Mouse (Mus musculus) left cerebral cortex, adult 9 months (tissue): ENCODE measurements around the gene Dlgap4.

Experiments used
- DNase-seq, 2 experiments: peaks; one replicate each; pipeline ENCODE4 v3.0.0; 2022; ENCODE audit warnings: low spot score in 2 of 2

Dlgap4 gene

GRCm38 (mm10) chr2:156658751-156659150 is 45.2 kb downstream of the Dlgap4 start:
- peak in 1 of 2 experiments; percentile 74 for DNase-seq

DNA sequence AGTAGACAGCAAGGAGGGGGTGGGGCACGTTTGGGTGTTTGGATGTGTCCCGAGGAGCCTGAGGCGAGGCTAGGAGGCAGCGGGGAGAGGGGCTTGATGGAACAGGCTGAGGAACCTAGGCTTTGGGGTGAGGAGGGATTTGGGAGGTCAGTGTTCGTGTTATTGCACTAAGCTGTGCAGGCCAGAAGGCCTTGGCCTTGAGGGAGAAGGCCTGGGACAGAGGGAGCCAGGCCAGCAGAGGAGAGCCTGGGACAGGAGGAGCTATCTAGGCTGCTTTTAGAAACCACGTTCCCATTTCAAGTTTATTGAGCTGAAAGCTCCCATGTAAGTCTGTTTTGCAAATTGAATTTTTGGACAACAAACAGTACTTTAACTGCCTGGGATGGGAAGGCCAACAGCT is 46.5 kb downstream of the Dlgap4 start:
- no peak for DNase-seq

GRCm38 (mm10) chr2:156663162-156663561 is 49.7 kb downstream of the Dlgap4 start:
- DNase-seq: no peak

DNA sequence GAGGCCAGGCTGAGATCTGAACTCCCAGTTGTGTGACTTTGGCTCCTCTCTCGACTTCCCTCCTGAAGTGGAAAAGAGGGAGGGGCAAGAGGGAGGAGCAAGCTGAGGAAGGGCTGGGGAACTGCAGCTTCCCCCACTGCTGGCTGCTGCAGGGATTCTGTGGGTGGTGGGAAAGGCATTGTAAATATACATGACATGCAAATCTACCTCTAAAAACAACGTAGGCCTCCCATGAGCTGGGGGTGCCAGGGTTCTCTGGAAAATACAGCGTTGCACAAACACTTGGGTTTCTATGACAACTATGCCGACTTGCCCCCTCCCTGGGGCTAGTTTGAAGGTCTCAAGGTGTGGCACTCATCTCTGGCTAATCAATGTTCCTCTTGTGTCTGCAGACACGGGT is 50.9 kb downstream of the Dlgap4 start:
- DNase-seq: peak in 1 of 2 experiments; percentile 62

GRCm38 (mm10) chr2:156664993-156665518 is 51.6 kb downstream of the Dlgap4 start:
- DNase-seq: peak in 1 of 2 experiments; percentile 74

- DNase-seq: no peak
Observed at GRCm38 (mm10) chr2:156665620-156666196, 52.2 kb downstream of the Dlgap4 start.

DNA sequence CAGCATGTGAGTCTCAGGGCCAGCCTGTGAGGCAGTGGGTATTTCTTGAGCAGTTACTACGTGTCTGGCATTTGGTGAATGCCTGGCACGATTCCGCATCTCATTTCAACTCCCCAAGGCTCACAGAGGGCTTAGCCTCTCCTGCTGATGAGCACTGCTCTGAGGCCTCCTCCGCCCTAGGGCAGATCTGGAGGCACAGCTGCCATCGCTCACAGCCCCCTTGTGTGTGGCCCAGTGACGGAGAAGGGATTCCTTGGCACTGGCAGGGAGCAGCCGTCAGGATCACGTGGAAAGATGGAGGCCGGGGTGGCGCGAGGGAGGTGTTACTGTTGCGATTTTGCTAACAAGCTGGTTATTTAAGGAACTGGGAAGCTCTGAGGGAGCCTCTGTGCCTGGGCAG is 52.7 kb downstream of the Dlgap4 start:
- DNase-seq: peak in 1 of 2 experiments; percentile 92

DNA sequence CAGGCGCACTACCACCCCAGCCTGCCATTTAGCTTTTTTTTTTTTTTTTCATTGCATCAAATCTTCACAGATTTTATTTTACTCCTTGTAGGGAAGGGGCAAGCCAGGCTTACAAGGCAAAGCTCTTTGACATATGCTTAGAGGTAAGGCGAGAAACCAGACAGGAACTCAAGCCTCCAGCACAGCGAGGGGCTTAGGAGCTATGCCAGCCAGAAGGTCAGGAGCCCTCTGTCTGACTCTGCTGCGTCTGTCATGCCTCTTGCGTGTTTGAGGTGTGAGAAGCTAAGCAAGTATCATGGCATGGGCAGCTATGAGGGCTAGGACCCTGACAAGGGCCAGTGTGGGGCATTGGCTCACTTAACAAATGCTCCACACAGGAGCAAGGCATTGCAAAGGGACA is 53.8 kb downstream of the Dlgap4 start:
- DNase-seq: no peak

- no peak for DNase-seq
Observed at GRCm38 (mm10) chr2:156668625-156669024, 55.1 kb downstream of the Dlgap4 start.

- peak in 1 of 2 experiments; percentile 86 for DNase-seq
Observed at GRCm38 (mm10) chr2:156673307-156673706, 59.8 kb downstream of the Dlgap4 start.

DNA sequence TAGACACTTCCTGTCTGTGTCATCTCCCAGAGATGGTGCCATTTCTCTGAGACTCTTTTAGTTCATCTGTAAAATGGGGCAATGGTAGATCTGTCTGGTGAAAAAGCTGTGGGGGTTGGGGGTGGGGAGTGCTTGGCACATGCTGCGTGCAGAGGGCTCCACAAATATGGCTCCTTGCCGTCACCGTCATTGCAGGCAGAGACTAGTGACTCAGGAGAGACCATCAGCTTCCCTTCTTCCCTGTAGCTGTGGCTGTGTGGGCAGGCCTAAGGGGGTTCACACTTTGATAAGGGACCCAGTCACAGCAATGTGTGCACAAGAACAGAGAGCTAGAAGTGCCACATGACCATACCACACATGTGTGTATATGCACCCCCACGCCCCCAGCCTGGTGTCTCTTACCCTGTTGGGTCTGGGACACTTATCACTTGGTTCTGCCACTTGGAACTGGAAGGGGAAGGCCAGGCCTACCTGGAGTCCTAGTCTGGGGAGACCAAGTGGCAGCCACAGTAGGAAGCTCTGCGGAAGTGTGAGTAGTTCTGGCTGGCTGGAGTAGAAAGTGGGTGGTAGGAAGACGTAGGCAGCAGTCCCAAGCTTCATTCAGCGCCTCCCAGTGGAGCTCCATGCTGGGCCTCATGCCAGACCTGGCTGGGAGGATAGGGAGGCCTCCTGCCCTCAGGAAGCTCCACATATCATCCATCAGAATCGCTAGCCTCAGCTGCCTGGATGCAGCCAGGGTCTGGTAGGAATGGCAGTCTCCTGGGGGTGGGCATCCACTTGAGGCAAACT is 60.6 kb downstream of the Dlgap4 start:
- DNase-seq: peak in 1 of 2 experiments; percentile 60

DNA sequence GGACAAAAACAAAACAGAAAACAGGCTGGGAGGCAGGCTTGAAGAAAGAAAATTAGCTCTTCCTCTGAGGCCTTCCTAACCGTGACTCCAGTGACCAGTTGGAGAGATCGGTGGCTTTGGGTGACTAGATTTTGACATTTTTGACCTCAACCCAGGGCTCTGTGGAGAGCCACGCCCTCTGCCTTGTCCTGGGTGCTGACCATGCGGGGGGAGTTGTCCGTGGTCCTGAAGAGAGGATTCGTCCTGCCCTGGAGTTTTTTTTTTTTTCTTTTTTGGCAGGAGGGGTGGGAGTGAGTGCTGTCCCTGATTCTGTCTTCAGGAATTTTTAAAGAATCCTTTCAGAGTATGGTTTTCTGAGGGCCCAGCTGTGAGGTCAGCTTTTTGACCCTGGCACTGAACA is 63.4 kb downstream of the Dlgap4 start:
- DNase-seq: no peak

- DNase-seq: no peak
Observed at GRCm38 (mm10) chr2:156678112-156678511, 64.6 kb downstream of the Dlgap4 start.

- peak in 1 of 2 experiments; percentile 59 for DNase-seq
Observed at GRCm38 (mm10) chr2:156682965-156683364, 69.5 kb downstream of the Dlgap4 start.

- peak in 1 of 2 experiments; percentile 44 for DNase-seq
Observed at GRCm38 (mm10) chr2:156685999-156686398, 72.5 kb downstream of the Dlgap4 start.

- no peak for DNase-seq
Observed at GRCm38 (mm10) chr2:156686754-156687153, 73.2 kb downstream of the Dlgap4 start.

DNA sequence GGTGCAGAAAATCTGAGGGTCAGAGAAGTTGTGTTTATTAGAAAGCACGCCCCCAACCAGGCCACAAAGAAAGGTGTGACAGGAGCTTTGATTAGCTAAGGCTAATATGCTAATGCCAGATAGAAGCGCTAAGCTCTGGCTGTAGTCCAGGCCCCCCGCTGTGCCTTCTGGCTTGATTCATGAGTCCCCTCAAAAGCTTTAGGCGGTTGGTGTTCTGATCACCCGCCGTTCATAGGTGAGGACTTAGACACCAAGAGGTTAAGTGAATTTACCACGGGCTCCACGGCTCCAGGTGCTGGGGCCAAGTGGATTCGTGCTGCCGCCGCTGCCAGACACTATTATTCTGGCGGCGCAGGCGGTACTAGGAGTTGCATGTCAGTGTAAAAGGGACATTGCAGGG is 75.1 kb downstream of the Dlgap4 start:
- no peak for DNase-seq

GRCm38 (mm10) chr2:156690833-156691232 is 77.3 kb downstream of the Dlgap4 start:
- no peak for DNase-seq

GRCm38 (mm10) chr2:156691746-156692145 is 78.2 kb downstream of the Dlgap4 start:
- DNase-seq: no peak

- no peak for DNase-seq
Observed at GRCm38 (mm10) chr2:156693241-156693807, 79.8 kb downstream of the Dlgap4 start.

- DNase-seq: peak in 1 of 2 experiments; percentile 36
Observed at GRCm38 (mm10) chr2:156697261-156697660, 83.8 kb downstream of the Dlgap4 start.

DNA sequence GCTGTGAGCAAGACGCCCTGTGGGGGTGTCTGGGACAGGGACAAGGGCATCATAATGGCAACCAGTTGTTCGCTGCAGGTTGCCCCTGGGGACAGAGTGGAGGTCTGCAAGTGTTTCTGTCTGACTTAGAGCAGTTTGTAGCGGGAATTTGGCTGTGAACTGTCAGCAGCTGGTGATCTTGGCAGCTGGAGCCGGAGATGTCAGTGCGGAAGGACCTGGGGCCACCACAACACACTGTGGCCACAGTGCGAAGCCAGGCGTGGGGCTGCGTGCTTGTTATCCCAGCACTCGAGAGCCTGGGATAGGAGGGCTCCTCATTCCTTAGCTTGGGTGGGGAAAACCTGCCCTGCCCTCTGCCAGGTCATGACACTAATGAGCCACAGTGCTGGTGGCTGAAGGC is 84.7 kb downstream of the Dlgap4 start:
- no peak for DNase-seq

GRCm38 (mm10) chr2:156705473-156705872 is 92.0 kb downstream of the Dlgap4 start:
- DNase-seq: peak in 1 of 2 experiments; percentile 87
